Mouse (Mus musculus) heart, embryonic 10.5 days (tissue): ENCODE results near the gene Wrap53. TPM values are rescaled to one million over a fixed set of nuclear protein-coding genes. Genes with fewer than 3 reads are reported as not detected.
A peak's percentile ranks its signal among the peaks of the same experiment; 100 is the strongest.

Source experiments
- DNase-seq: peaks from one replicate; pipeline ENCODE4 v3.0.0-alpha.2; 2017; ENCODE audit warnings: low spot score
- H3K27ac ChIP-seq: fragments of 300-500 bp; sonication (generic); 2 replicates; pipeline ENCODE4 v1.5.1; 2016; ENCODE audit warnings: mild to moderate bottlenecking
- H3K27me3 ChIP-seq: fragments of 300-500 bp; sonication (generic); 2 replicates; pipeline ENCODE4 v1.6.1; 2016; ENCODE audit warnings: mild to moderate bottlenecking; ENCODE audit not compliant: poor library complexity, insufficient read depth, severe bottlenecking
- H3K36me3 ChIP-seq: fragments of 300-500 bp; sonication (generic); 2 replicates; pipeline ENCODE4 v1.6.1; 2016; ENCODE audit warnings: mild to moderate bottlenecking, moderate library complexity
- H3K4me1 ChIP-seq: fragments of 300-500 bp; sonication (generic); 2 replicates; pipeline ENCODE4 v1.6.1; 2016; ENCODE audit warnings: mild to moderate bottlenecking
- H3K4me3 ChIP-seq: fragments of 300-500 bp; sonication (generic); 2 replicates; pipeline ENCODE4 v1.5.1; 2016; ENCODE audit warnings: mild to moderate bottlenecking, moderate library complexity
- H3K9me3 ChIP-seq: fragments of 300-500 bp; sonication (generic); 2 replicates; pipeline ENCODE4 v1.6.1; 2016; ENCODE audit warnings: mild to moderate bottlenecking, moderate library complexity
- WGBS: fragments of 180-500 bp; shearing (Covaris S2); methylation state at CpG from one replicate; pipeline ENCODE4 v1.1.7; 2016; 5-methylcytosine and 5-hydroxymethylcytosine counted together
- polyA plus RNA-seq: library from polyadenylated mRNA; unstranded; fragments of >200 nt; fragmentation: Nextera tagmentation; extraction: Ambion mirVana; gene quantifications from 2 replicates; pipeline ENCODE4 v1.2.1, GENCODE M21; 2016

The Wrap53 gene
- polyA plus RNA-seq, 1 experiment from 2014 or later = 32.4 TPM

GRCm38 (mm10) chr11:69610899-69611298 is 30.8 kb upstream of the Wrap53 start:
- Histone ChIP-seq H3K27me3 (0 out of 2 replicates have a peak, but pooled peaks cover 11% of the 10 kb centered on the region), H3K36me3 (no peaks in the 10 kb centered on the region), H3K4me3 (no peak overlapping the region), H3K4me1 (peaks cover 18% of the 10 kb centered on the region), H3K27ac (no peak overlapping the region), H3K9me3 (no peaks in the 10 kb centered on the region)
- 41% methylated on average over 4 of the region's 4 CpGs for WGBS
- DNase-seq = no peak

GRCm38 (mm10) chr11:69609416-69609815 is 29.4 kb upstream of the Wrap53 start:
- WGBS = 48% methylated on average over 7 of the region's 7 CpGs
- no peak for DNase-seq
- H3K9me3 ChIP-seq = no peaks in the 10 kb centered on the region
- H3K27me3 ChIP-seq = 0 out of 2 replicates have a peak, but pooled peaks cover 4% of the 10 kb centered on the region
- H3K4me3 ChIP-seq = no peak overlapping the region
- H3K36me3 ChIP-seq = no peaks in the 10 kb centered on the region
- H3K4me1 ChIP-seq = peaks cover 32% of the 10 kb centered on the region
- no peak overlapping the region for H3K27ac ChIP-seq

DNA sequence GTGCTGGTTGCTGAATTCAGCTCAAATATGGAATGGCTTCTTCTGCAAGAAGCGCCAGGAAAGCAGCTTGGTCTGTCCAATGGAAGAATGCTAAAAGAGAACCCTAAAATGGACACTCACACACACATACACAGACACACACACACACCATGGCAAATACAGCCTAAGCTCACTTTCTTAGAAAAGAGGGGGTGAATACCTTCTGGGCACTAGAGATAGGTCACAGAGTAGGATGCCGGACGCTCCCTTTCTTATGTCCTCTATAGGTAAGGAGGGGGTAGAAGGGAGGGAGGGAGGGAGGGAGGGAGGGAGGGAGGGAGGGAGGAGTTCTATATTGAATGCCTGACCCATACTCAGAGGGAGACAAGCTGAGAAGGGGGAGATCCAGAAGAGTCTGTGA is 28.5 kb upstream of the Wrap53 start:
- Histone ChIP-seq H3K4me1 (peaks cover 38% of the 10 kb centered on the region), H3K4me3 (no peak overlapping the region), H3K9me3 (no peaks in the 10 kb centered on the region), H3K36me3 (no peaks in the 10 kb centered on the region), H3K27ac (no peak overlapping the region), H3K27me3 (0 out of 2 replicates have a peak, but pooled peaks cover 4% of the 10 kb centered on the region)
- WGBS = 76% methylated on average over 3 of the region's 3 CpGs
- DNase-seq = no peak

- 77% methylated on average over 2 of the region's 2 CpGs for WGBS
- H3K4me1 ChIP-seq = peaks cover 49% of the 10 kb centered on the region
- DNase-seq = no peak
- H3K27me3 ChIP-seq = 0 out of 2 replicates have a peak, but pooled peaks cover 4% of the 10 kb centered on the region
- no peak overlapping the region for H3K27ac ChIP-seq
- no peak overlapping the region for H3K4me3 ChIP-seq
- H3K36me3 ChIP-seq = no peaks in the 10 kb centered on the region
- no peaks in the 10 kb centered on the region for H3K9me3 ChIP-seq
Measured at GRCm38 (mm10) chr11:69606832-69607231, 26.8 kb upstream of the Wrap53 start.

- no peak for DNase-seq
- Histone ChIP-seq H3K27ac (peak overlapping the region; percentile 80), H3K36me3 (0 out of 2 replicates have a peak, but pooled peaks cover 3% of the 10 kb centered on the region), H3K4me1 (peaks cover 53% of the 10 kb centered on the region), H3K9me3 (no peaks in the 10 kb centered on the region), H3K4me3 (peak overlapping the region; percentile 79), H3K27me3 (0 out of 2 replicates have a peak, but pooled peaks cover 4% of the 10 kb centered on the region)
- WGBS = 62% methylated on average over 2 of the region's 2 CpGs
Measured at GRCm38 (mm10) chr11:69606491-69606795, 26.4 kb upstream of the Wrap53 start.

DNA sequence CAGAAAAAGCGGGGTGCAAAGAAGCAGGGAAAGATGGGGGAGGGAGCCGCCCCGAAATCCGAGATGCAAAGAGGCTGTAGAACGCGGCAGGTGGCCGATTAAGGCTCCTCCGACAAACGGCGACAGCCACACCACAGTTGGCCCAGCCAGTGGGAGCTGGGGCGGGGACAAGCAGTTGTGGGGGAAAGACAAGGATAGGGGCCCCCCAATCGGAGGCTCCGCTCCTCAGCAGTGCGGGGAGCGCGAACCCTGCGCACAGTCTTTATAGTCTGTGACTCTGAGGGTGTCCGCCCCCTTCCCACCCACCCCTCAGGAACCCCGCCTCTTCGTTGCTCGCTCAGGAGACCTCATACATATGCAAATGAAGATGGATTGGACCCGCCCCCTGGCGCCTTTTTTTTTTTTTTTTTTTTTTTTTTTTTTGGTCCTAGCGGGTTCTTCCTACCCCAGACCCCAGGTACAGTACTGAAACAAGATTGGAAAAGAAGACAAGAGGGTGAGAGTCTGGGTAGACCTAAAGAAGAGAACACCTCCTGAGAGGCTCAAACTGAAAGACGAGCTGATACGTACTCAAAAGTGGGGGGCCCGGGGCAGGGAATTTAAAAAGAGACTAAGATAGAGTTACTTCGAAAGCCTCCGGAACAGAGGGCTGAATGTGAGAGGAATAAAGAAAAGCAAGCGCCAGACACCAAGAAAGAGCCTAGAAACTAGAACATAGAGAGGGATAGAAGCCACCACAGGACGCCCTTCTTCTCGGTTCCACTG is 25.9 kb upstream of the Wrap53 start, which contains the start of gene Atp1b2:
Gene Atp1b2, minus strand, starts transcription at position 217 of the 765 bp plus-strand sequence.
- WGBS = 3% methylated on average over 31 of the region's 32 CpGs
- DNase-seq = peak; percentile 97
- H3K27me3 ChIP-seq = 0 out of 2 replicates have a peak, but pooled peaks cover 4% of the 10 kb centered on the region
- H3K27ac ChIP-seq = peak within 1 kb of the TSS; percentile 87
- 0 out of 2 replicates have a peak, but pooled peaks cover 3% of the 10 kb centered on the region for H3K36me3 ChIP-seq
- no peaks in the 10 kb centered on the region for H3K9me3 ChIP-seq
- peak within 1 kb of the TSS; percentile 79 for H3K4me3 ChIP-seq
- peaks cover 55% of the 10 kb centered on the region for H3K4me1 ChIP-seq

GRCm38 (mm10) chr11:69604795-69605664 is 25.0 kb upstream of the Wrap53 start:
- H3K27me3 ChIP-seq = 0 out of 2 replicates have a peak, but pooled peaks cover 4% of the 10 kb centered on the region
- peaks cover 62% of the 10 kb centered on the region for H3K4me1 ChIP-seq
- WGBS = under 1% methylated on average over 73 of the region's 73 CpGs
- H3K4me3 ChIP-seq = peak overlapping the region; percentile 79
- 0 out of 2 replicates have a peak, but pooled peaks cover 3% of the 10 kb centered on the region for H3K36me3 ChIP-seq
- no peak for DNase-seq
- H3K27ac ChIP-seq = peak overlapping the region; percentile 87
- H3K9me3 ChIP-seq = no peaks in the 10 kb centered on the region

DNA sequence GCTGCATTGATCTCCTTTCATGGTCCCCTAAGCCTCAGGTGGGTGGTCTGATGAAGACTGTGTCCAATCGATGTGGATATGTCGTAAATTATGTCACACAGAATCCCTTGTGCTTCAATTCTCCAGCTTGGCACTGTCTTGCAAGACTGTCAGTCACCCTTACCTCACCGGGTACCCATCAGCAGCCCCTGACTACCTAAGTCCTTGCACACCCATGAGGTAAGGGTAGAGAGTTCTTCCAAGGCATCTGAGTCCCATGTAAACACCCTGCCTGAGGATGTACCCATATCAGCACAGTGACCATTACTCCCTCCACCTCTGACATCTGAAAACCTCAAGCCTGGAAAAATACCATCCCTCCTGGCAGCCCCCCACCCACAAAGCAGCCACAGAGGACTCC is 24.3 kb upstream of the Wrap53 start:
- Histone ChIP-seq H3K9me3 (no peaks in the 10 kb centered on the region), H3K36me3 (0 out of 2 replicates have a peak, but pooled peaks cover 3% of the 10 kb centered on the region), H3K4me3 (peak overlapping the region; percentile 79), H3K4me1 (peaks cover 68% of the 10 kb centered on the region), H3K27ac (peak overlapping the region; percentile 87), H3K27me3 (0 out of 2 replicates have a peak, but pooled peaks cover 4% of the 10 kb centered on the region)
- 70% methylated on average over 3 of the region's 3 CpGs for WGBS
- no peak for DNase-seq

- H3K4me3 ChIP-seq = no peak overlapping the region
- H3K9me3 ChIP-seq = no peaks in the 10 kb centered on the region
- H3K4me1 ChIP-seq = peaks cover 75% of the 10 kb centered on the region
- DNase-seq = no peak
- no peaks in the 10 kb centered on the region for H3K27me3 ChIP-seq
- 0 out of 2 replicates have a peak, but pooled peaks cover 3% of the 10 kb centered on the region for H3K36me3 ChIP-seq
- peak overlapping the region; percentile 87; the same call in 1 of the 2 replicates for H3K27ac ChIP-seq
- WGBS = 71% methylated on average over 8 of the region's 8 CpGs
Measured at GRCm38 (mm10) chr11:69603516-69603915, 23.5 kb upstream of the Wrap53 start.

DNA sequence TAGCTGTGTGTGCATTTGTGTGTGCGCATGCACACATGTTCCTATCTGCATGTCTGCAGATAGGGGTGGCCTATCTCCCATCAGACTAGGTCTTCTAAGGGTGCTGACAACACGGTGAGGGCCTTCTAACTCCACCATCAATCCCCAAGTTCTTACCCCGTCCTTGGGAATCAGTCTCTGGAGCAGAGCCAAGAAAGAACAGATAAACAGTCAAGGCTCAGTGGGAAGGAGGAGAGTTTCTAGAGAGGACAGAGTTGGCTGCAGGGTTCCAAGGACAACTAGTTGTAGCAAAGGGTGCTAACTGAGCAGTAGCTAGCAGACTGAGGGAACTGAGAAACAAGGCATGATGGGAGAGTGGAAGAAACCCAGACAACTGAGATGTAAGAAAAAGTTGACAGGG is 21.7 kb upstream of the Wrap53 start:
- 0 out of 2 replicates have a peak, but pooled peaks cover 3% of the 10 kb centered on the region for H3K36me3 ChIP-seq
- 0 out of 2 replicates have a peak overlapping the region, but pooled peaks have one; percentile 10 for H3K4me3 ChIP-seq
- H3K4me1 ChIP-seq = peaks cover 75% of the 10 kb centered on the region

DNA sequence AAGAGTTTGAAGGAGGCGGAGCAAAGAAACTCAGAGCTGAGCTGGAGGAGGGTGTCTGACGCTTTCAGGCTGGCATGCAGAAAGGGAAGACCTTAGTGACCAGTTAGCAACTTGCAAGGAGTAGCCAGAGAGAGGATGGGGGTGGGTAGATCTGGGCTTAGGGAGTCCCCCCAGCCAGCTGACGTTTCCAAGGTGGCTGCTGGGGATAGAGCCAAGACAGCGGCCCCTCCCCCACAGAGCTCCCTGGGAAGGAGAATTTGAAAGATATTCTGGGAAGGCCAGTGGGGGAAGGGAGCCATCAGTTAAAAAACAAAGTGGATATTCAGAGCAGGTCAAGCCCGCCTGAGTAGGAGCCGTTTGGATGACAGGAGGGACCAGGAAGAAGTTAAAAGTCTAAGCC is 20.0 kb upstream of the Wrap53 start:
- peaks cover 10% of the 10 kb centered on the region; the same call in 1 of the 2 replicates for H3K36me3 ChIP-seq
- peak; percentile 91 for DNase-seq
- H3K9me3 ChIP-seq = no peaks in the 10 kb centered on the region
- peaks cover 63% of the 10 kb centered on the region for H3K4me1 ChIP-seq
- H3K4me3 ChIP-seq = peak overlapping the region; percentile 37
- peak overlapping the region; percentile 84 for H3K27ac ChIP-seq
- no peaks in the 10 kb centered on the region for H3K27me3 ChIP-seq
- 6% methylated on average over 6 of the region's 6 CpGs for WGBS

More for the DNA sequence above, 21.7 kb upstream of the Wrap53 start:
- 37% methylated on average over 3 of the region's 3 CpGs for WGBS
- Histone ChIP-seq H3K27ac (peak overlapping the region; percentile 84), H3K9me3 (no peaks in the 10 kb centered on the region), H3K27me3 (no peaks in the 10 kb centered on the region)
- no peak for DNase-seq

DNA sequence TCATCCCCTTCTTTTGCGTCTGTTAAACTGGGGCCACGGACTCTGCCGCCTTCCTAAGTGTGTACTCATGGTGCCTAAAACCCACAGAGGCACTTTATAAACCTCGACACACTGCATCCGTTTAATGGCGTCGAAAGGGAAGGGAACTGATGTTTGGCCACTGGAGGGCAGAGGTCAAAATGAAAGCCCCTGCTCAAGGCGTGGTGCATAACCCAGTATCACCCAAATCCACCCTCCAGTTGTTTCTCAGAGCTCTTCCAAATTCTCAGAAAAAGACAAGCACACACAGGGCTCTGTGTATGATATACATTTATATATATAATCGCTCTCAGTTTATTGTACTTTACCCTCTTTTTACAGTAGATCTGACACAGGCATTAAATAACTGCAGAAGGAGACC is 19.4 kb upstream of the Wrap53 start:
- 6% methylated on average over 9 of the region's 9 CpGs for WGBS
- peaks cover 15% of the 10 kb centered on the region; the same call in 1 of the 2 replicates for H3K36me3 ChIP-seq
- H3K4me1 ChIP-seq = peaks cover 57% of the 10 kb centered on the region
- DNase-seq = peak; percentile 86
- no peaks in the 10 kb centered on the region for H3K9me3 ChIP-seq
- peak overlapping the region; percentile 37 for H3K4me3 ChIP-seq
- H3K27me3 ChIP-seq = no peaks in the 10 kb centered on the region
- peak overlapping the region; percentile 84 for H3K27ac ChIP-seq
